Mouse (Mus musculus): Measurements from ENCODE around the gene Smad9.
"Not testable (repeated sequence)": the region's sequence is repeated elsewhere in the genome, so short reads cannot be mapped to it uniquely, and the experiment has no call there.

Smad9 gene

DNA sequence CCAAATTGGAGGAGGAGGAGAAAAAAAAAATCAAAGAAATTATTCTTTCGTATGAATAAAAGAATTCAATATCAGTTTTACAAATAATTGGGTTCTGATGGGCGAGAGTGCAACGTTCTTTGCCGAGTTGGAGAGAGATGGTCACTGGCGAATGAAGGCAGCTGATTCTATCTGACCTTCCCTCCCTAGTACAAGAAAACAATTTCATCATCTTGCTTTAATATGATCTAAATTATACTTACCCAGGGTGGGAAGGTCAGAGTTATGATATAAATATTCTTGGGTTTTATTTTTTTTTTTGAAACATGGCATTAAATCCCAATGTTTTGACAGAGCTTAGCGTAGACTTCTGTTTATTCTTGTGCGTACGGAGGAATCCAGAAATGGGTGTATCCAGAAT, 2.1 kb downstream of the Smad9 start:
- DNase-seq (ENCODE audit: low spot score): no peak

DNA sequence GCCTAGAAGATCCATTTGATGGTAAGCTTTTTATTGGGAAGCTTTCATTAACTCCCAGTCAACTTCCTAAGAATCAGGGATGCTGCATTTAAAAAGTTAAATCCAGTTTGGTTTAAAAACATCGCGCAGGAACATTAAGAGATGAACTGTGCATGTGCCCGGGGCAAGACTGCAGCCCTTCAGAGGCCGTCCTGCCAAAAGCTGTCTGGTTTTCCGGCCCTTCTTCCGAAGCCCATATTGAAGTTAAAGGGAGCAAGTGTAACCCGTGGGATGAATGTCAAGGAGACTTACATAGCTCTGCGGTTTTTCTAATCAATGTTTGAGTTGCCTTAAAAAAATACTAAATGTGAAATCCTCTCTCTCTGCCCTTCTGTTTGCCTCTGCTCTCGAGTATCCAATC, 3.8 kb downstream of the Smad9 start:
- no peak for DNase-seq (ENCODE audit: low spot score)

DNA sequence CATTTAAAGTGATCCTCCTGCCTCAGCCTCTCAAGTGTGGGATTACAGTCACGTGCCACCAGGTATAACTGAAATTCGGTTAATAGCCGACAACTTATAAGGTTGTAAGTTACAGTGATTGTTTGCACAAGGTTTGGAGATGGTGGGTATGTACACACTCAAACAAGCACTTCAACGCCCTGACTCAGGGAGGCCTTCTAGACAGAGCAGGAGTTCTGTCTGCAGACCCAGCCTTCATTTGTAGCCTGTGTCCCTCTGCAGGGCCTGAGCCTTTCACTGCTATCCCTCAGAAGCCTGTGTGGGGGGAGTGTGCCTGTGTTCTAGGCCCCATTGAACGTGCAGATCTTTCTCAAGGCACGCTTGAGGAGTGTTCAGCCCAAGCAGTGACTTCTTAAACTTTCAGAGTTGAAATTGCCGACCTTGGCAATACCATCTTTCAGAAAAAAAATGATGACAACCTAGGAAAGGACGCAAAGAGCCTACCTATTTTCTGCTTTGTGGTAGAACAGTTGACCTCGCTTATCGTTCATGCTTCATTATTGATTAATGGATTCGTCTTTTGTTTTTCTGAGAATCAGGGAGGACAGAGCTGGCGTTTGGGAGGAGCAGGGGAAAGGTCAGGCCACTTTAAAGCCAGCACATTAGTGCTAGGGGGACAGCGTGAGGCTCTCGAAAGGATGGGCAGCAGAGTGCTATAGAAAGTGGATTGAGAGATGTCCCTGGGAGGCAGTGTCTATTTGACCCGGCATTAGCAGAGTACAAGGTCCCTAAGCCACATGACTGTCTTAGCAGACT, 5.1 kb downstream of the Smad9 start:
- no peak for DNase-seq (ENCODE audit: low spot score)

DNA sequence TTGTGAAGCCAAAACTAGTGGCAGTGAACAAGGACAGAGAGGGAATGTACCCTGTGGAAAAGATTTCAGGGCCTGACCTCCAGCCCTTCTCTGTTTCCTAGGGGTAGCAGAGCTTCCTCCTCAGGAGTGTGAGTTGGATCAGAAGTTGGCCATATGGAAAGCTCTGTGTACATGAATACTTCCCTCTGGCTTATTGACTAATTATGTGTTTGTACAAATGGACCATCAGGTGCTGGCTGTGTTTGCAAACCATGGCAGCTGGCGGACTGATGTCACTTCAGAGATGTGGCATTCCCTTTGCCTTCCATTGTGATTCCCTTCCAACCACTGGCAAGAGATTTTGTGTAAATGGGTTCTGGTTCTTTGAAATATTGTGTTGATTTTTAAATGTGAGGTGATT, 5.9 kb downstream of the Smad9 start:
- DNase-seq (ENCODE audit: low spot score): no peak

DNA sequence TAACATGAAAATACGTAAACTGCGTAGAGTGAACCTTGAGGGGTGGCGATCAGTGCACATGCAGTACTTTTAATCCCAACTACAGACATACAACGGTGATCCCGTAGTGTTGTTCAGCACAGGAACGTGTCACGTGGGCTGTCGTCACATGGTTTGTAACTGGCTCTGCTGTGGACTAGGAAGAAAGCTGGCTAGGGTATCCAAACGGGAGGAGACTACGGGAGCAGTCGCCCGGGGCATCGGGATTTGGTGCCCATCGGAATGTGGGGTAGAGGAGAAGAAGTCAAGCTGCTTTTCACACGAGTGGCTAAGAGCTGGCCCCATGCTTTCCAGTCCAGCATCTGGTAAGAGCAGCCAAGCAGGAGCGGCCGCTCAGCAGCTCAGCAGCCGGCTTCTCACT, 9.0 kb downstream of the Smad9 start:
- no peak for DNase-seq (ENCODE audit: low spot score)

DNA sequence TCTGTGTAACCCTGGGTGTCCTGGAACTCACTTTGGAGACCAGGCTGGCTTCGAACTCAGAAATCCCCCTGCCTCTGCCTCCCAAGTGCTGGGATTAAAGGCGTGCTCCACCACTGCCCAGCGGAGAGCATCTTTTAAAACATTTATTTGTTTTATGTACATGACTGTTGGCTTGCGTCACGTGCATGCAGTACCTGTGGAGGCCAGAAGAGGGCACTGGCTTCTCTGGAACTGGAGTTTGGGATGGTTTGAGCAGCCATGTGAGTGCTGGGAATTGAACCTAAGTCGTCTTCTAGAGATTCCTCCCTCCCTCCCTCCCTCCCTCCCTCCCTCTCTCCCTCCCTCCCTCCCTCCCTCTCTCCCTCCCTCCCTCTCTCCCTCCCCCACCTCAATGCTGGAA, 10.1 kb downstream of the Smad9 start:
- DNase-seq (ENCODE audit: low spot score): not testable (repeated sequence)

DNA sequence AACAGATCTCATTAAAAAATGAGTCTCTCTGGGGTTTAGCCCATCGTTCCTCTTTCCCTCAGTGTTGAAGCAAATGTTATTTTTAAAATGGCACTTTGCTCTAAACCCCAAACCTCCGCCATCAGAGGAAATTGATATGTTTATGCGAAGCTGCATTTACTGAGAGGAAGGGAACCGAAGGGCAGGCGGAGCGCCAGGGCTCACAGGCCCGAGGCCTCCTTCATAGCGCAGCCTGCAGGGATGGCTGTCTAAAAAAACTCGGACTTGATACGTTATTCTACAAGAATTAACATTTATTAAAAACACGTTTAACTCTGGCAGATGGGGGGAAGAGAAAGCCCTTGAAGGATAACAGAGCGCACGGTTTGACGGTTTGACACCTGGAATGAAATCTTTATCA, 10.7 kb downstream of the Smad9 start:
- no peak for DNase-seq (ENCODE audit: low spot score)

DNA sequence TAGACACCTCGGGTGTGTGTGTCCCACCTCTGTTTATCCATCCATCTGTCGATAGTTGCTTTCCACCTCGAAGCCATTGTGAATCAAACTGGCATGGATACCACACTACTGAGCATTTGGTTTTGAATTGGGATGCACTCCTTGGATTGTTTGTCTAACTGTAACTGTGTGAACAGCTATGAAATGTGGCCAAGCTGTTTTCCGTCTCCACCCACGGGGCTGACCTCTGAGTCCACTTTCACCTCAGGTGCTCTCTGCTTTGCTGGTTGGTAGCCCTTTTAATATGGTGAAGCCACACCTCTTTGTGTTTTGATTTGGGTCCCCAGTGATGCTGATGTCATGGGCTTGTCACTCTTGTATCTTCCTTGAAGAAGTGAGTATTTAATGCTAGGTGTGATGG, 11.4 kb downstream of the Smad9 start:
- no peak for DNase-seq (ENCODE audit: low spot score)

DNA sequence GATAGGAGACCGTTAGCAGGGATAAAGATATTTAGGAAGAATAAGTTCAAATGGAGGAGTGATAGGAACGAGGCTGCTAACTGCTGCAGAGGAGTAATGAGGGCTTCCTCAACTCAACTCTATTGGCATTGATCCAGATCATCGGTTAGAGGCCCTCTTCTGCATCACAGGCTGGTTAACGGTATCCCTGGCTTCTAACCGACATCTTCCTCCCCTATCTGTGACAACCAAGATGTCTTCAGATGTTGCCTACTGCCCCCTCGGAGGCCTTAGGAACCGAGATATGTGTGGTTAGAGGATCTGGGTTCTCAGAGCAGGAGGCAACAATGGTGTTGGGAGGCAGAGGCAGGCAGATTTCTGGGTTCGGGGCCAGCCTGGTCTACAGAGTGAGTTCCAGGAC, 13.2 kb downstream of the Smad9 start:
- no peak for DNase-seq (ENCODE audit: low spot score)

DNA sequence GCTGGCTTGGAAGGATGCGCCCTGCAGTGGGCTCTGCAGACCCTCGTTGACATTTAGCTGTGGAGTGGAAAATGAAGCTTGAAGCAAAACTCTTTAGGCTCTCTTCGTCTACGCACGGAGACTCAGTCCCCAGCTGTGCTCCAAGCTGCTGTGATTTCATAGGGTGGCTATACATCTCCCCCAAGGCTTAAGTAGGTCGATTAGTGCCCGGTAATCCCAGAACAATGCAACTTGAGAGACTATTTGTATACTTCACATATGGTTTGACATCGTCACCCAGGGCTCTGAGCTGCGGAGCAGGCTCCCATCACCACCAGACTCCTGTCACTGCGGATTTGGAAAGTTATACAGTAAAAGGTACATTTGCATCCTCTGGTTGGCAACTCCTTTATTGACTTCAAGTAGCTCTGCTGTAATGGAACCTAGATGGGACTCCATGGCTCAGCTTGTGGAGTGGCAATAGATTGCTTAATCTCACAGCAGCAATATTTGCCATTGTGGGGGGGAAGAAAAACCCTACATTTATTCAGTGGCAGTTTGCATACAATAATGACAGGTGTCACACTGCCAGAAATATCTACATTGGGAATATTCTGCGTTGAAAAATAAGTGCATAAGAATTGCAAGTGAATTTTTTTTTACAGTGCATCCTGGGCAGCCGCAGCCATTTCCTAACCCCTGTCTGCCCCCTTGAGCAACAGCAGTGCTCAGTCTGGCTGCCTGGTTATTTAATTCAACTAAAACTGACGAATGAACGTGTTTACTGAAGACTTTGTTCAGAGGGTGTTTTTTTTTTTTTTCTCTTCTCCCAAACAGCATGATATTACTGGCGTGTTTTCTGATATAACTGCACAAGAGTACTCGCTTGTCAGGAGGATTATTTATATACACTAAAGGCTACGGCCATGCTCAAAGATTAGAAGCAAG, 14.2 kb downstream of the Smad9 start:
- no peak for DNase-seq (ENCODE audit: low spot score)

DNA sequence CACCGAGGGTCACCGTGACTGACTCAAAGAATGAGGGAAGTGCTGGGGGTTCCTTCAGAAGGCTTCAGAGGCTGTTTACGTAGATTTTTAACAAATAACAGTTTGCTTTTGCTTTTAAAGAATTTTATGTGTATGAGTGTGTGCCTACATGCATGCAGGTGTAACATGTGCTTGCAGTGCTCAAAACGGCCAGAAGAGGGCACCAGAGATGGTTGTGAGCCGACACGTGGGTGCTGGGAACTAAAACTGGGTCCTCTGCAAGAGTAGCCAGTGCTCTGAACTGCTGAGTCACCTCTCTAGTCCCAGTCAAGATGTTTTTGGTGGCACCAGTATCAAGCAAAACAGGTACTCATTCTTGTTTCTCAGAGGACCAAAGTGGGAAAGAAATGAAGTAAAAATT, 18.2 kb downstream of the Smad9 start:
- no peak for DNase-seq (ENCODE audit: low spot score)

DNA sequence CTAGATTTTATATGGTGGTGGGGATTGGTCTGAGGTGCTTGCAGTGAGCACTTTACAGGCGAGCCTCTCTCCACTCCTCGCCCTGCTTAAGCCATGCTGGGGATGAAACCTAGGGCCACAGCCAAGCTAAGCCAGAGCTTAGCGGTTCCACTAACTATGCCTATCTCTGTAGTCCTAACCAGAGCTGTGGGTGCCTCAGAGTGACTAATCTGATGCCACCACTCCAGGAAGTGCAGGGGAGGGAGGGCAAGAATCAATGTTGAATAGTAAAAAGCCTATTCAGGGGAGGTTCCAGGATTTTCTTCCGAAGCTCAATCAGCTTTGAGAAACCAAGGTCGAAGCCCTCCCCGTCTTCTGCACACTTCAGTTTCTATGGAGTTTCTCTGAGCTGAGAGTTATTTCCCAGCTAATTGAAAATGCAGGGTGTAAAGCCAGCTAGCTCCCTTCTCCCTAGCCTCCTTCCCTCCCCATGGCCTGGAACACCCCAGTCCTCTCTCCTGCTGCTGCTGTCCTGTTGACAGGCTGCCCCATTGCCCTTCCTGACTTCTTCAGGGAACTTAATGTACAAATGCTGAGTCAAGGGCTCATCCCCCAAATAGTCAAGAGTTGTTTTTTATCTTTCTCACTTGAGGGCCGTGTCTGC, 20.7 kb downstream of the Smad9 start:
- no peak for DNase-seq (ENCODE audit: low spot score)

DNA sequence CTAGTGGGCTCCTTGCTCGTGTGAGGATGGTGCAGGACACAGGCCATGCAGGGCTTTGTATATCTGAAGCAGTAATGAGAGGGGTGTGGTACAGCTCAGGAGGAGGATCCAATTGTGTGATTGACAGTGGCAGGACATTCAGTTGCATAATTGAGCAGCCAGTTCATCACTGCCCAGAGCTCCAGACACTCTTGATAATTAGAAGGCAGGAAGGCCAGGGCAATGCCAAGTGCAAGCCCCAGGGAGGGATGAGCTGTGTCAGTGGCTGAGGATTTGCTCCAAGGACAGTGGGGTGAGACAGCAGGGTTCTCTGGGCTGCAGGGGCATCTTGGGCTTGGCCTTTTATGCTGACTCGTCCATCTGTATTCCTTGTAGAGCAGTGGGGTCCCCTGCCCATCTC, 35.2 kb downstream of the Smad9 start:
- DNase-seq (ENCODE audit: low spot score): no peak

DNA sequence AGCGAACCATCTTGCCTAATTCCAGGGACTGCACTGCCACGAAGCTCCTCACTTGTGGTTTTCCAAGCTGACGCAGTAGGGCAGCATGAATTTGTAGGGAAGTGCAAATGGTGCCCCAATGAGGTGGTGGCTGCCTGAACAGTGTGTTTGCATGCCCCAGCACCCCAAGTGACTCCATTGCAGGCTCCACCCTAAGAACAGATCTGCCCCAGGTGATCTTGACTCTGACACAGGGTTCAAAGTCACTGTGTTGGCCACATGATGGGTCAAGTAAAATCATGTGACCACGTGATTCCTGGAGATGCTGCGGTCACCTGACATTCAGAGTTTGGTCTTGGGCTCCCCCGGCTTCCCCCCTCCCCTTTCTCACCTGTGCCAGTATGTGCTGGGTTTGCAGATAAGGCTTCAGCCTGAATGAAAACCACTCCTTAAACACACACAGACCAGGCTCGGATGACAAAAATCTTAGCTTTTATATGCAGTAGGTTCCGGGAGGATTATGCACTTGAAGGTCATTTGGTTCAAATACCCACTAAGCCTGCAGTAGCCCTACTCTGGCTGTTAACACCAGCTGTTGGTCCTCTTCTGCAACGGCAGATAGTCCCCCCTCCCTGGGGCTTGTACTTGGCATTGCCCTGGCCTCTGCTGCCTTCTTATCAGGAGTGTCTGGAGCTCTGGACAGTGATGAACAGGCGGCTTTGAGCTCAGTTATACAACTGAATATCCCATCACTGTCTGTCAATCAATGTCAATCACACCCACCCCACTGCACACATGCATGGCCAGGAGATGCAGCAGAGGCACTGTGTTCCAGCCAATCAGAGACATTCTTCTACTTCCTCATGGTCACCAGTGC, 36.7 kb downstream of the Smad9 start:
- DNase-seq (ENCODE audit: low spot score): no peak

DNA sequence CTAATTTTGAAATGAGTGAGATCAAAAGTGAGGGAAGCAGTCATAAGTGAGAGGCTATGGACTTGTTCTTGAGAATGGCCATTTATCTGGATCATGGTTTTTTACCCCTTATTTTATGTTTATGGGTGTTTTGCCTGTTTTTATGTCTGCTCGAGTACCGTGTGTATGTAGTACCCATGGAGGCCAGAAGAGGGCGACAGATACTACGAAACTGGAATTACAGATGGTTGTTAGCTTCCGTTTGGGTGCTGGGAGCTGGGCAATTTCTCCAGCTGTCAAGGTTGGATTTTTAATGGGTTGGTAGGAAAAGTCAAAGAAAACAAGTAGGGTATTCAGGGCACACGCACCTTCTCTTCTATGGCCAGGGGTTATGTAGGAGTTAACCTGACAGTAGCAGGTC, 38.4 kb downstream of the Smad9 start:
- DNase-seq (ENCODE audit: low spot score): no peak

DNA sequence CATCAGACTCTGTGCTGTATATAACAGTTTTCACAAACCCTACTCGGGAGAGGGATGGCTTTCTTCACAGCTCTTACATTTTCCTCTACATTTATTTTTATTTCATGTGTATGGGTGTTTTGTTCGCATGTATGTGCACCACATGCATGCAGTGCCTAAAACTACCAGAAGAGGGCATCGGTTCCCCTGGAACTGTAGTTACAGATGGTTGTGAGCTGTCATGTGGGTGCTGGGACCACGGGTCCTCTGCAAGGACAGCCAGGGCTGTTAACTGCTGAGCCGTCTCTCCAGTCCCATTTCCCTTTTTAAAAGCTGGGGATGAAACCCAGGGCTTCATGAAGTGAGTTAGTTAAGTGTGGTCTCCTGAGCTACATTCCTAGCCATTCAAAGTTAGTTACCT, 40.0 kb downstream of the Smad9 start:
- DNase-seq (ENCODE audit: low spot score): no peak

DNA sequence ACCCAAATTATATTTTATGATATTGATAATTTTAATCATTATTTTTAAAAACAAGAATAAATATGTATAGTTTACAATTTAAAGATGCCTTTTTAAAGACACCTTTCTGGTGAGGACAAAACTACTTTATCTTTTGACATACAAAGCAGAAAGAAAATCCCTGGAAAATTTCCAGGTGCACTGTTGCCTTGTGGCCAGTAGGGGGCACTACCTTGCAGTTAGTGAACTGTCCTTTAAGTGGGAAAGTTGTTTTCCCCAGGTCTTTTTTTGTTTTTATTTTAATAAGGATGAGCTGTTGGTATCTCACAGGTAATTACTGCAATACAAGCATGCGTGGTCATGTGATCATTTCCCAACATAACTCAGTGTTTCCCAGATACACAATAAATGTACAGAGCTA, 40.4 kb downstream of the Smad9 start:
- no peak for DNase-seq (ENCODE audit: low spot score)

DNA sequence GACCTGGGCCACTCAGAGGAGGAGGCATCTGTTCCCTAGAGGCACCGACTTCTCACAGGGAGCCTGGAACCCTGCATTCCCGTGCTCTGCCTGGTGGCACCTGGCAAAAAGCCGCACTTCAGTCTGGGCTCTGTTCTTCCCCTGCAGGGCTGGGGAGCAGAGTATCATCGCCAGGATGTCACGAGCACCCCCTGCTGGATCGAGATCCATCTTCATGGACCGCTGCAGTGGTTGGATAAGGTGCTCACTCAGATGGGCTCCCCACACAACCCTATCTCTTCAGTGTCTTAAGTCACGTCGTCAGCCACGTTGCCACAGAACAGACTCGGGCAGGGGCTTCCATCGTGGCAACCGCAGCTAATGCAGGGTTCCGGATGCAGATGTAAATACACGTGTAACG, 41.8 kb downstream of the Smad9 start:
- DNase-seq (ENCODE audit: low spot score): peak; percentile 26

DNA sequence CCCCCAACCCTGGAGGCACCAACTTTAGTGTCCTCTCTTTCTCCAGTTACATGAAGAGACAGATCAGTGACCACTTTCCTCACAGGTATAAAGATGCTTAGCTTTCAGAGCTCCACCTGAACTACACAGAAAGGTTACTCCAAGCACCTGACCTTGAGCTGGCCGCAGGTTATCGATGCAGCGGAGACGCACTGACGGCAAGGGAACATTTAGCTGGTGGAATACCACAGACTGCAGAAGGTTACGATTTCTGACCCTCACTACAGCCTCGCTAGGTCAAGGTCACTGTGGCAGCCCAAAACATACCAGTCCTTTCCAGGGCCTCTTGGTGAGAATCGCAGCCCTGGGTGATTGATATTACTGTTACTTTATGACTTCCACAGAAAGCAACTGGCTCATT, 48.3 kb downstream of the Smad9 start:
- no peak for DNase-seq (ENCODE audit: low spot score)

DNA sequence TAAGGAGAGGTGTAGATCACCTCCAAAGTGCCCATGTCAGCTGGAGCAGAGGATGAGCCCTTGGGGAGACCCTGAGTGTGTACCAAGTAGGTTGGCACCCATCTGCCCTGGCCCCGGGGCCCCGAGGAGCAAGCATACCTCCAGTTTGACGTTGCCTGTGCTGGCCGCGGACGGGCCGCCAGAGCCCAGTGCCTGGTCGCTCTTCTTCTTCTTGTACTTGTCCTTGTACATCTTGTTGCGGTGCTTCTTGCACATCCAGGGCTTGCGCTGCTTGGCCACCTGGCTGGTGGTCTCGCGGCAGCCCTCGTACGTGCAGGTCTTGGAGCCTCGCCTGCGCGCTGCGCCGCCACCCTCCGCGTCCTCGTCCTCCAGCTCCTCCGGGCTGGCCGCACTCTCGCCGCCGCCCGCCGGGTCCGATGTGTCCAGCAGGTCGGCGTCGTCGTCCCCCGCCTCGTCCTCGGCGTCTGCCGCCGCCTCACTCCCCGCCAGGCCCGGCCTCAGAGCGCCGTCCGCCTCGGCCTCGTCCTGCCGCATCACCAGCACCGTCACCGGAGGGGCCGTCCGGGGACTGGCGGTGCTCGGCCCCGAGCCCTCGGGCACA, 51.8 kb downstream of the Smad9 start:
- DNase-seq (ENCODE audit: low spot score): peak; percentile 33

DNA sequence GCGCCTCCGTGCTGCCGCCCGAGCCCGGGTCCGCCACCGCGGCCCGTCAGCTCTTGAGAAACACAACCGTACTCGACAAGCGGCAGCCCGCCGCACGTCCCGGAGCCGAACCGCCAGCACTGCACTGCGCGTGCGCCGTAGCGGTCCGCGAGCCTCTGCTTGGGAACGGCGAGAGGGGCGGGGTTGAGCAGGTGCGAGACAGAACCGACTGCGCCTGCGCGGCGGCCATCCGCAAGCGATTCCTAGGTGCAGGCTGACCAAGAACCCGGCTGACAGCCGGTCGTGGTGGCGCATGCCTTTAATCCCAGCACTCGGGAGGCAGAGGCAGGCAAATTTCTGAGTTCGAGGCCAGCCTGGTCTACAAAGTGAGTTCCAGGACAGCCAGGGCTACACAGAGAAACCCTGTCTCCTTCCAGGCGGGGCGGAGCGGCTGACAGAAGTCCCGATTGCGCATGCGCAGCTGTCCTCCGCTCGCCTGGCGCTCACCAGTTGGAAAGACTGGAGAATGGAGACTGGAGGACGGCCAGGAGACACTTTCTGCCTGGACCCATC, 52.4 kb downstream of the Smad9 start, which contains the start of gene Rfxap:
TSS of gene Rfxap (minus strand) at position 126 of the 552 bp plus-strand sequence.
- peak; percentile 89 for DNase-seq (ENCODE audit: low spot score)

Data from ovary, postnatal 14 days (tissue).